Mouse (Mus musculus): ENCODE results near the gene Scyl3.

GRCm38 (mm10) chr1:163910785-163911184, 18.1 kb upstream of the Scyl3 start:
- TF ChIP-seq CTCF (IDR thresholded peaks at IDR 0.05; ENCODE audit: low read depth, low read length): no peak
- no peak for TF ChIP-seq POLR2A (IDR thresholded peaks at IDR 0.05; ENCODE audit: insufficient read depth, low read length)
- no peak for TF ChIP-seq EP300 (IDR thresholded peaks at IDR 0.05; ENCODE audit: insufficient read depth, low read depth, low read length)
